Mouse (Mus musculus): ENCODE measurements around the gene Olfr1377. TPM values are rescaled to one million over a fixed set of nuclear protein-coding genes. Genes with fewer than 3 reads are reported as not detected.

The Olfr1377 gene
- polyA plus RNA-seq, 1 experiment: not detected

GRCm38 (mm10) chr11:50952290-50952689 is 29.5 kb upstream of the Olfr1377 start:
- Histone ChIP-seq H3K36me3 (ENCODE audit: control insufficient read depth, insufficient read depth, low read length, poor library complexity, severe bottlenecking) (no peaks in the 10 kb centered on the region), H3K4me3 (ENCODE audit: low read depth, low read length) (no peak overlapping the region), H3K27me3 (ENCODE audit: control insufficient read depth, insufficient read depth, low read length, poor library complexity, severe bottlenecking) (no peaks in the 10 kb centered on the region), H3K9me3 (replicated peaks; ENCODE audit: control insufficient read depth, insufficient read depth, low read length, poor library complexity, severe bottlenecking) (no peaks in the 10 kb centered on the region), H3K4me1 (ENCODE audit: control insufficient read depth, insufficient read depth, low read length) (no peaks in the 10 kb centered on the region), H3K27ac (ENCODE audit: insufficient read depth, low read length) (no peak overlapping the region), H3K9ac (ENCODE audit: low read depth, poor library complexity, severe bottlenecking) (no peak overlapping the region)
- TF ChIP-seq CTCF (IDR thresholded peaks at IDR 0.05; ENCODE audit: low read depth, low read length) (no peak), POLR2A (IDR thresholded peaks at IDR 0.05; ENCODE audit: insufficient read depth, low read length) (no peak), EP300 (IDR thresholded peaks at IDR 0.05; ENCODE audit: insufficient read depth, low read depth, low read length) (no peak)

- Histone ChIP-seq H3K9me3 (replicated peaks; ENCODE audit: control insufficient read depth, insufficient read depth, low read length, poor library complexity, severe bottlenecking) (no peaks in the 10 kb centered on the region), H3K4me1 (ENCODE audit: control insufficient read depth, insufficient read depth, low read length) (no peaks in the 10 kb centered on the region), H3K27ac (ENCODE audit: insufficient read depth, low read length) (no peak within 1 kb of the TSS), H3K4me3 (ENCODE audit: low read depth, low read length) (no peak within 1 kb of the TSS), H3K9ac (ENCODE audit: low read depth, poor library complexity, severe bottlenecking) (no peak within 1 kb of the TSS), H3K27me3 (ENCODE audit: control insufficient read depth, insufficient read depth, low read length, poor library complexity, severe bottlenecking) (no peaks in the 10 kb centered on the region), H3K36me3 (ENCODE audit: control insufficient read depth, insufficient read depth, low read length, poor library complexity, severe bottlenecking) (no peaks in the 10 kb centered on the region)
- TF ChIP-seq EP300 (IDR thresholded peaks at IDR 0.05; ENCODE audit: insufficient read depth, low read depth, low read length) (no peak), CTCF (IDR thresholded peaks at IDR 0.05; ENCODE audit: low read depth, low read length) (no peak), POLR2A (IDR thresholded peaks at IDR 0.05; ENCODE audit: insufficient read depth, low read length) (no peak)
Measured at GRCm38 (mm10) chr11:50953665-50954064, 28.1 kb upstream of the Olfr1377 start, which contains the start of gene Prop1. Gene Prop1 (minus strand): TSS chr11:50953765.

- Histone ChIP-seq H3K4me1 (ENCODE audit: control insufficient read depth, insufficient read depth, low read length) (no peaks in the 10 kb centered on the region), H3K9me3 (replicated peaks; ENCODE audit: control insufficient read depth, insufficient read depth, low read length, poor library complexity, severe bottlenecking) (no peaks in the 10 kb centered on the region)
Measured at GRCm38 (mm10) chr11:50964886-50965285, 16.9 kb upstream of the Olfr1377 start.

GRCm38 (mm10) chr11:50966230-50966629 is 15.5 kb upstream of the Olfr1377 start, which contains the start of gene Olfr1378:
Gene Olfr1378 (plus strand): TSS chr11:50966530.
- Histone ChIP-seq H3K27ac (ENCODE audit: insufficient read depth, low read length) (no peak within 1 kb of the TSS), H3K36me3 (ENCODE audit: control insufficient read depth, insufficient read depth, low read length, poor library complexity, severe bottlenecking) (no peaks in the 10 kb centered on the region), H3K4me1 (ENCODE audit: control insufficient read depth, insufficient read depth, low read length) (no peaks in the 10 kb centered on the region), H3K9me3 (replicated peaks; ENCODE audit: control insufficient read depth, insufficient read depth, low read length, poor library complexity, severe bottlenecking) (no peaks in the 10 kb centered on the region), H3K9ac (ENCODE audit: low read depth, poor library complexity, severe bottlenecking) (no peak within 1 kb of the TSS), H3K4me3 (ENCODE audit: low read depth, low read length) (no peak within 1 kb of the TSS), H3K27me3 (ENCODE audit: control insufficient read depth, insufficient read depth, low read length, poor library complexity, severe bottlenecking) (no peaks in the 10 kb centered on the region; the same call in 1 of the 2 replicates)
- TF ChIP-seq CTCF (IDR thresholded peaks at IDR 0.05; ENCODE audit: low read depth, low read length) (no peak), EP300 (IDR thresholded peaks at IDR 0.05; ENCODE audit: insufficient read depth, low read depth, low read length) (no peak)

More at GRCm38 (mm10) chr11:50964886-50965285, 16.9 kb upstream of the Olfr1377 start:
- Histone ChIP-seq H3K36me3 (ENCODE audit: control insufficient read depth, insufficient read depth, low read length, poor library complexity, severe bottlenecking) (no peaks in the 10 kb centered on the region), H3K9ac (ENCODE audit: low read depth, poor library complexity, severe bottlenecking) (no peak overlapping the region), H3K27me3 (ENCODE audit: control insufficient read depth, insufficient read depth, low read length, poor library complexity, severe bottlenecking) (no peaks in the 10 kb centered on the region), H3K4me3 (ENCODE audit: low read depth, low read length) (no peak overlapping the region), H3K27ac (ENCODE audit: insufficient read depth, low read length) (no peak overlapping the region)
- TF ChIP-seq CTCF (IDR thresholded peaks at IDR 0.05; ENCODE audit: low read depth, low read length) (no peak), POLR2A (IDR thresholded peaks at IDR 0.05; ENCODE audit: insufficient read depth, low read length) (no peak), EP300 (IDR thresholded peaks at IDR 0.05; ENCODE audit: insufficient read depth, low read depth, low read length) (no peak)

- H3K27ac ChIP-seq (ENCODE audit: insufficient read depth, low read length): no peak overlapping the region
- H3K36me3 ChIP-seq (ENCODE audit: control insufficient read depth, insufficient read depth, low read length, poor library complexity, severe bottlenecking): no peaks in the 10 kb centered on the region
- H3K4me1 ChIP-seq (ENCODE audit: control insufficient read depth, insufficient read depth, low read length): no peaks in the 10 kb centered on the region
- H3K9me3 ChIP-seq (replicated peaks; ENCODE audit: control insufficient read depth, insufficient read depth, low read length, poor library complexity, severe bottlenecking): no peaks in the 10 kb centered on the region
- no peak for TF ChIP-seq POLR2A (IDR thresholded peaks at IDR 0.05; ENCODE audit: insufficient read depth, low read length)
- no peak for TF ChIP-seq EP300 (IDR thresholded peaks at IDR 0.05; ENCODE audit: insufficient read depth, low read depth, low read length)
- peak; percentile 28 for TF ChIP-seq CTCF (IDR thresholded peaks at IDR 0.05; ENCODE audit: low read depth, low read length)
- no peak overlapping the region for H3K9ac ChIP-seq (ENCODE audit: low read depth, poor library complexity, severe bottlenecking)
- H3K4me3 ChIP-seq (ENCODE audit: low read depth, low read length): no peak overlapping the region
- H3K27me3 ChIP-seq (ENCODE audit: control insufficient read depth, insufficient read depth, low read length, poor library complexity, severe bottlenecking): no peaks in the 10 kb centered on the region
Measured at GRCm38 (mm10) chr11:50977216-50977615, 4.6 kb upstream of the Olfr1377 start.

GRCm38 (mm10) chr11:51003296-51003695 is 21.5 kb downstream of the Olfr1377 start, which contains the start of gene Olfr51:
Gene Olfr51 (plus strand): TSS chr11:51003596.
- Histone ChIP-seq H3K4me3 (ENCODE audit: low read depth, low read length) (no peak within 1 kb of the TSS), H3K9ac (ENCODE audit: low read depth, poor library complexity, severe bottlenecking) (no peak within 1 kb of the TSS), H3K9me3 (replicated peaks; ENCODE audit: control insufficient read depth, insufficient read depth, low read length, poor library complexity, severe bottlenecking) (no peaks in the 10 kb centered on the region), H3K36me3 (ENCODE audit: control insufficient read depth, insufficient read depth, low read length, poor library complexity, severe bottlenecking) (no peaks in the 10 kb centered on the region), H3K27me3 (ENCODE audit: control insufficient read depth, insufficient read depth, low read length, poor library complexity, severe bottlenecking) (no peaks in the 10 kb centered on the region), H3K4me1 (ENCODE audit: control insufficient read depth, insufficient read depth, low read length) (no peaks in the 10 kb centered on the region), H3K27ac (ENCODE audit: insufficient read depth, low read length) (no peak within 1 kb of the TSS)
- TF ChIP-seq POLR2A (IDR thresholded peaks at IDR 0.05; ENCODE audit: insufficient read depth, low read length): no peak
- no peak for TF ChIP-seq EP300 (IDR thresholded peaks at IDR 0.05; ENCODE audit: insufficient read depth, low read depth, low read length)
- TF ChIP-seq CTCF (IDR thresholded peaks at IDR 0.05; ENCODE audit: low read depth, low read length): no peak

All from ES-Bruce4 (cell line).